Mouse (Mus musculus): Measurements from ENCODE around the gene Arsj. TPM values are rescaled to one million over a fixed set of nuclear protein-coding genes. Genes with fewer than 3 reads are reported as not detected.

The Arsj gene
- polyA plus RNA-seq, 1 experiment from 2014 or later = 1.1 TPM

- WGBS = 78% methylated on average over 9 of the region's 9 CpGs
- H3K4me2 ChIP-seq (replicated peaks) = no peak overlapping the region
- H3K27me3 ChIP-seq = no peaks in the 10 kb centered on the region
- no peaks in the 10 kb centered on the region for H3K4me1 ChIP-seq
- H3K36me3 ChIP-seq = no peaks in the 10 kb centered on the region
- no peak overlapping the region for H3K4me3 ChIP-seq
- no peak overlapping the region for H3K27ac ChIP-seq
- no peak overlapping the region for H3K9ac ChIP-seq
- no peaks in the 10 kb centered on the region for H3K9me3 ChIP-seq (replicated peaks)
- ATAC-seq (ENCODE audit: low FRiP score) = no peak
These were observed 9.5 kb downstream of the Arsj start for GRCm38 (mm10) chr3:126372815-126373545.

GRCm38 (mm10) chr3:126373721-126374120 is 10.2 kb downstream of the Arsj start:
- ATAC-seq (ENCODE audit: low FRiP score) = no peak
- Histone ChIP-seq H3K27me3 (no peaks in the 10 kb centered on the region), H3K4me1 (no peaks in the 10 kb centered on the region), H3K9me3 (replicated peaks) (no peaks in the 10 kb centered on the region), H3K36me3 (no peaks in the 10 kb centered on the region), H3K9ac (no peak overlapping the region), H3K27ac (no peak overlapping the region), H3K4me2 (replicated peaks) (no peak overlapping the region), H3K4me3 (no peak overlapping the region)
- WGBS = 81% methylated on average over 1 of the region's 1 CpGs

- H3K9me3 ChIP-seq (replicated peaks) = no peaks in the 10 kb centered on the region
- no peak overlapping the region for H3K4me3 ChIP-seq
- no peak overlapping the region for H3K27ac ChIP-seq
- H3K4me2 ChIP-seq (replicated peaks) = no peak overlapping the region
- H3K27me3 ChIP-seq = no peaks in the 10 kb centered on the region
- 67% methylated on average over 6 of the region's 6 CpGs for WGBS
- no peak for ATAC-seq (ENCODE audit: low FRiP score)
- H3K9ac ChIP-seq = no peak overlapping the region
- no peaks in the 10 kb centered on the region for H3K4me1 ChIP-seq
- H3K36me3 ChIP-seq = no peaks in the 10 kb centered on the region
These were observed 15.8 kb downstream of the Arsj start for GRCm38 (mm10) chr3:126379252-126379651.

- no peak for ATAC-seq (ENCODE audit: low FRiP score)
- no peaks in the 10 kb centered on the region for H3K4me1 ChIP-seq
- no peak overlapping the region for H3K4me3 ChIP-seq
- no peaks in the 10 kb centered on the region for H3K9me3 ChIP-seq (replicated peaks)
- 74% methylated on average over 2 of the region's 2 CpGs for WGBS
- no peaks in the 10 kb centered on the region for H3K36me3 ChIP-seq
- no peak overlapping the region for H3K4me2 ChIP-seq (replicated peaks)
- H3K27ac ChIP-seq = no peak overlapping the region
- H3K9ac ChIP-seq = no peak overlapping the region
- no peaks in the 10 kb centered on the region for H3K27me3 ChIP-seq
These were observed 16.2 kb downstream of the Arsj start for GRCm38 (mm10) chr3:126379702-126380101.

- H3K36me3 ChIP-seq = no peaks in the 10 kb centered on the region
- no peaks in the 10 kb centered on the region for H3K27me3 ChIP-seq
- no peak overlapping the region for H3K9ac ChIP-seq
- no peak overlapping the region for H3K4me3 ChIP-seq
- WGBS = 95% methylated on average over 6 of the region's 6 CpGs
- ATAC-seq (ENCODE audit: low FRiP score) = no peak
- no peaks in the 10 kb centered on the region for H3K4me1 ChIP-seq
- H3K4me2 ChIP-seq (replicated peaks) = no peak overlapping the region
- H3K9me3 ChIP-seq (replicated peaks) = no peaks in the 10 kb centered on the region
- no peak overlapping the region for H3K27ac ChIP-seq
These were observed 19.8 kb downstream of the Arsj start for GRCm38 (mm10) chr3:126383276-126383675.

GRCm38 (mm10) chr3:126384657-126385438 is 21.4 kb downstream of the Arsj start:
- no peak for ATAC-seq (ENCODE audit: low FRiP score)
- Histone ChIP-seq H3K4me1 (no peaks in the 10 kb centered on the region), H3K27me3 (no peaks in the 10 kb centered on the region), H3K36me3 (no peaks in the 10 kb centered on the region), H3K4me3 (no peak overlapping the region), H3K4me2 (replicated peaks) (no peak overlapping the region), H3K9ac (no peak overlapping the region), H3K9me3 (replicated peaks) (no peaks in the 10 kb centered on the region), H3K27ac (no peak overlapping the region)
- 86% methylated on average over 14 of the region's 14 CpGs for WGBS

- WGBS = 85% methylated on average over 2 of the region's 2 CpGs
- Histone ChIP-seq H3K27me3 (no peaks in the 10 kb centered on the region), H3K9ac (no peak overlapping the region), H3K4me1 (no peaks in the 10 kb centered on the region), H3K4me2 (replicated peaks) (no peak overlapping the region), H3K4me3 (no peak overlapping the region), H3K9me3 (replicated peaks) (no peaks in the 10 kb centered on the region), H3K36me3 (no peaks in the 10 kb centered on the region), H3K27ac (no peak overlapping the region)
- ATAC-seq (ENCODE audit: low FRiP score) = 0 out of 2 replicates have a peak, but pooled peaks have one; percentile 35
These were observed 34.0 kb downstream of the Arsj start for GRCm38 (mm10) chr3:126397451-126397850.

- no peaks in the 10 kb centered on the region for H3K4me1 ChIP-seq
- no peaks in the 10 kb centered on the region for H3K27me3 ChIP-seq
- no peak overlapping the region for H3K4me2 ChIP-seq (replicated peaks)
- H3K27ac ChIP-seq = no peak overlapping the region
- ATAC-seq (ENCODE audit: low FRiP score) = no peak
- H3K9me3 ChIP-seq (replicated peaks) = no peaks in the 10 kb centered on the region
- H3K9ac ChIP-seq = no peak overlapping the region
- no peak overlapping the region for H3K4me3 ChIP-seq
- no peaks in the 10 kb centered on the region for H3K36me3 ChIP-seq
- WGBS = 72% methylated on average over 7 of the region's 7 CpGs
These were observed 34.6 kb downstream of the Arsj start for GRCm38 (mm10) chr3:126397985-126398630.

GRCm38 (mm10) chr3:126400726-126401125 is 37.2 kb downstream of the Arsj start:
- Histone ChIP-seq H3K4me2 (replicated peaks) (no peak overlapping the region), H3K27me3 (no peaks in the 10 kb centered on the region), H3K27ac (no peak overlapping the region), H3K4me3 (no peak overlapping the region), H3K36me3 (no peaks in the 10 kb centered on the region), H3K9me3 (replicated peaks) (no peaks in the 10 kb centered on the region), H3K4me1 (no peaks in the 10 kb centered on the region), H3K9ac (no peak overlapping the region)
- no peak for ATAC-seq (ENCODE audit: low FRiP score)
- WGBS = 86% methylated on average over 4 of the region's 4 CpGs

GRCm38 (mm10) chr3:126402836-126403235 is 39.4 kb downstream of the Arsj start:
- no peak overlapping the region for H3K9ac ChIP-seq
- no peaks in the 10 kb centered on the region for H3K4me1 ChIP-seq
- H3K4me2 ChIP-seq (replicated peaks) = no peak overlapping the region
- WGBS = 31% methylated on average over 3 of the region's 3 CpGs
- ATAC-seq (ENCODE audit: low FRiP score) = peak; percentile 73
- no peaks in the 10 kb centered on the region for H3K36me3 ChIP-seq
- H3K9me3 ChIP-seq (replicated peaks) = no peaks in the 10 kb centered on the region
- H3K27ac ChIP-seq = no peak overlapping the region
- no peak overlapping the region for H3K4me3 ChIP-seq
- H3K27me3 ChIP-seq = no peaks in the 10 kb centered on the region

- H3K27ac ChIP-seq = no peak overlapping the region
- no peak overlapping the region for H3K9ac ChIP-seq
- no peak overlapping the region for H3K4me2 ChIP-seq (replicated peaks)
- no peak overlapping the region for H3K4me3 ChIP-seq
- no peaks in the 10 kb centered on the region for H3K4me1 ChIP-seq
- H3K27me3 ChIP-seq = no peaks in the 10 kb centered on the region
- no peaks in the 10 kb centered on the region for H3K36me3 ChIP-seq
- WGBS = 95% methylated on average over 2 of the region's 2 CpGs
- H3K9me3 ChIP-seq (replicated peaks) = no peaks in the 10 kb centered on the region
- ATAC-seq (ENCODE audit: low FRiP score) = no peak
These were observed 40.7 kb downstream of the Arsj start for GRCm38 (mm10) chr3:126404199-126404598.

GRCm38 (mm10) chr3:126430524-126431064 is 67.1 kb downstream of the Arsj start:
- Histone ChIP-seq H3K9ac (no peak overlapping the region), H3K9me3 (replicated peaks) (no peaks in the 10 kb centered on the region), H3K27me3 (no peaks in the 10 kb centered on the region), H3K27ac (no peak overlapping the region), H3K36me3 (no peaks in the 10 kb centered on the region), H3K4me2 (replicated peaks) (no peak overlapping the region), H3K4me1 (no peaks in the 10 kb centered on the region), H3K4me3 (no peak overlapping the region)
- 90% methylated on average over 3 of the region's 3 CpGs for WGBS
- ATAC-seq (ENCODE audit: low FRiP score) = no peak

All from hindbrain, embryonic 12.5 days (tissue).